Mouse (Mus musculus) adrenal gland (tissue): ENCODE measurements at regions not wholly inside any gene's neighbourhood (a gene's known extent, or its start where the extent isn't known, plus 50 kb on each side); places are given as distances from the start of the nearest gene placed in this dataset.

Experiments
- intact Hi-C: fragments of 180-260 bp; cut with DNase I; formaldehyde crosslinking; loops from one replicate; pipeline ENCODE4 v1.15.1; 2025

- intact Hi-C loops, result no loop called here
Measured at GRCm38 (mm10) chrX:11565888-11566287, 238.3 kb downstream of the H2al1j start.

DNA sequence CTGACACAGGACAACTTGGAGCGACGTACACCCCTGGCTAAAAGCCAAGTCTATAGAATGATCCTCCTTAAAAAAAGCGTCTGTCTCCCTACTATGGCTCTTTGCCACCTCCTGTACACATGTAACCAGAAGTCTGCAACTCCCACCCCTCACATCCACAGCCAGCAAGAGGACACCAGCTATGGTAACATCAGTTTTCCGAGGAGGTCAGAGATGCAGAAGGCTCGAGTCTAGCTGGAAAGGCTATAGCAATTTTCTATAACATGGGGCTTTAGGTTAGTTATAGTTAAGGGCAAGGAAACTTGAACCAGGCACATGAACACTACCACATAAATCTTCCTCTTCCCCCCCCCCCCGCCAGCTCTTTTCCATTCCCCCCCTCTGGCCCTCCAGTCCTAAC, 240.2 kb downstream of the H2al1j start:
- intact Hi-C loops, result no loop called here

- intact Hi-C loops, result no loop called here
Measured at GRCm38 (mm10) chrX:11568262-11568661, 240.6 kb downstream of the H2al1j start.

DNA sequence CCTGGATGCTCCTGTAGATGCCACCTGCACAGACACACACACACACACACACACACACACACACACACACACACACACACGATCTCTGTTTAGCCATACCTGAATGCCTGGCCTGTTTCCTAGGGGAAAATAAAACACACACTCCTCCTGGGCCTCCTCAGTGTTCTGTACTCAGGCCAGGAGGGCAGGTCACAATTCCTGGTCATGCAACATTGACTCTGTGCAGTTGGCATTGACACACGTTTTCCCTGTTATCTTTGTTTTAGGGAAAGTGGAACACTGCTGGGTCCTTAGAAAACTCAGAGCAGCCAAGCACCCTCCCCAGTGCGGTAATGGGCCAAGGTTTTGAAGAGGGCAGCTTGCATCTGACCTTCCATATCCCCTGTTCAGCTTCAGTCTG, 246.7 kb downstream of the H2al1j start:
- intact Hi-C loops, result no loop called here

- intact Hi-C loops, result no loop called here
Measured at GRCm38 (mm10) chrX:11575571-11575970, 247.9 kb downstream of the H2al1j start.

- intact Hi-C loops, result no loop called here
Measured at GRCm38 (mm10) chrX:11576287-11576686, 248.7 kb downstream of the H2al1j start.

DNA sequence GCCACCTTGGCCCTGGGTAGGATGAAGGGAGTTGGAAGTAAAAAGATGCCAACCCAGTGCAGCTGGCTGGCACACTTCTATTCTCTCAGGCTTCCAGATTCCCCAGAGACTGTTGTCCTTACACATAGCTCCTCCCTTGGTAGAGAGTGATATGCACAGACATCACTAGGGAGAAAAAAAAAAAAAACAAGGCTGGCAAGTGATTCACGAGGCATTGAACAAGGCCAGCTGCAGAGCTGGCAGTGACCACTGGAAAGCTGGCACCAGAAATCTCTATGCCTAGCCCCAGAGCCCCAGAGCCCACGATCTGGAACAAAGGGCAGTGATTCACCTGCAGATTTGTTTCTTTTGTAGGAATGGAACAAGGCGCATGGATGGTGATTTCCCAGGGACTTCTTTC, 249.7 kb downstream of the H2al1j start:
- intact Hi-C loops, result no loop called here

DNA sequence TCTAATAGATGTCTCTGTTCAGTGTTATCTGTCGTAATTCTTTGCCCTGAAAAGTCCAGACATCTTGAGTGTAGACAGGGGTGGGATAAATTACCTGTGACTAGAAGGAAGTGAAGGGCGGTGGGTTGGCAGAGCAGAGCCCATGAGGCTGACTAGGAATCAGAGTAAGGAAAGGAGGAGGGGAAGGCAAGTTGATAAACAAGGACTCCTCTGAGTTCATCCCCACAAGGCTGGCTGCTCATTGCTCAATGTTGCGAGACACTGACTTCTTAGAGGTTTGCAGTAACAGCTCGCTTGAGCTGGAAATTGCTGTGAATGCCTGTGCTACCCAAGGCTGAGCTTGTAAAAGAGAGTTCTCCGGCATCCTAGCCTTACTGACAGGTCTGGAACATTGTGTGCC, 257.7 kb downstream of the H2al1j start:
- intact Hi-C loops, result no loop called here

DNA sequence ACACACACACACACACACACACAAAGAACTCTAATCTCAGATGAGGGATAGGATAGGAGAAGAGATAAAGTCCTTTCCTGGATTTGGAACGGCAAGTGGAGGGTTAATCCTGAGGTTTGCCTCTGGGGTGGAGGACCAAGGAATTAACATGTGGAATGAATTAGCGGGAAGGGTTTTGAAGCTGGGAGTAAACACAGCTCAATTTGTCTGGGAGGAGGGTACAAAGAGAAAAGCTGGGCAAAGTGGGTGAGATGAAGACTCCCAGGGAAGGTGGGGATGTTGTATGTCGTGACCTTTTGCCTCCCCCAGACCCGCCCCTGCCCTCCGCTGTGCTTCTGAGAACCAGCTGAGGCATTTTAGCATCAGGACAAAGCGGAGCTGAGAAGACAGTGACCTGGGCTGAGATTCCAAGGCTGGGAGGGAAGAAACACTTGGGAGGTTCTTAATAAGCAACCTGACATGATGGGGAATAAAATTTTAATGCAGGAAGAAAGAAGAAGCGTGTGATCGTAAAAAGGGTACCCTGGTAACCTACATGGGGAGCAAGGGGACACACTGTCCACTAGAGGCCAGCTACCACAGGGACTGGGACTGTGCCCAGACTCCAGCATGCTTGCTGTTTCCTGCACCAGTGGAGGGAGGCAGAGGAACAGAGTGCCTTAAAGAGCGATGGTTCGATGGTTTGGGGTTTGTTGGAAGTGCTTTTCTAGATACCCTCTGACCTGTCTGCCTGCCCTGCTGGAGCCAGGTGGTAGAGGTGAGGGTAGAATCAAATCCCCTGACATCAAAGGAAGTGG, 264.0 kb downstream of the H2al1j start:
- intact Hi-C loops, result no loop called here

DNA sequence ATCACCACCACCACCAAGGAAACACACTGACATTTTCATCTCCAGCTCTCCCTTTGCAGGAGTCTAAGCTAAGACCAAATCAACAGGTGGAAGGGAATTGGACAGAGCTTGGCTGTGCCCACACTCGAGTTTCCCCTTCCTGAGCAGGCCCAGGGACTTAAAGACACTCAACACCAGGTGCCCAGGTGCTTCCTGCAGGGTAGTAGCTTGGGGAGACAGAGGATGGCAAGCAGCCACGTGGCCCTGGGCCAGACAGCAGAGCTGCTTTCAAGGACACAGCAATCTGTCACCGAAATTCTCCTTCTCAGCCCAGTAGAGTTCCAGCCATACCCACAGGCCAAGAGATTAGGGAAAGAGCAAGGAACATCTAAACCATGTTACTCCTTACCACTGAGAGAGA, 266.9 kb downstream of the H2al1j start:
- intact Hi-C loops, result no loop called here

DNA sequence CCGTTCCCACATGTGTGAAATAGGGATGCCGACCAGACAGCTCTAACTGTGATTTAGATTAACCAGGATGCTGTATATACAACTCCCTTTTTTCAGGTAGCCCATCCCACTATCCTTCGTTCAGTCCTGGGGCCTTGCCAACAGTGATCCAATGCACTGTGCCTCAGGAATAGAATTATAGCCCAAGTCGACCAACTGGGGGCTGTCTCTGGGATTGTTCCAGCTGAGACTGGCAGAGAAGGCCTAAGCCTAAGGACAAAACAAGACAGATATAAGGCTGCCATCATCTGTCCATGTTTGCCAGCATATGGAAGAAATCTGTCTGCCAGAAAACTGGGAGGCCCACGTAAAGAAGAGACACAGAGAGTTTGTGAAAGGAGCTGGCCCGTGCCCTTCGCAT, 269.9 kb downstream of the H2al1j start:
- intact Hi-C loops, result no loop called here

DNA sequence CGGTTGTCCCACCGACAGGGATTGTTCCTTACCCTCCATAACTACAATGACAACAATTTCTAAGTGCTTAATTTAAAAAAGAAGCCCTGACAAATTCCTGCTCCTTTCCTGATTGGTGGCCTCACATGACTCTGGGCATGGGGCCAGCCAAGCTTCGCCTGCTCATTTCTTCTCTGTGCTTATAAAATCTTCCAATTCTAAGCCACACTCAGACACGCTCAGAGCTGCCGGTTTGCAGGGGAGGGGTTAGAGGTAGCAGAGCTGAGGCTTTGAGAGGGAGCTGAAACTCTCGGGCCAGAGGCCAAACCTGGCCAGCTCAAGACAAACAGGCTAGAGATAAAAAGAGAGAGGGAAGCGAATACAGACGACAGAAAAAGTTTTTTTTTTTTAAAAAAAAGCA, 286.6 kb downstream of the H2al1j start:
- intact Hi-C loops, result no loop called here

- intact Hi-C loops, result no loop called here
Measured at GRCm38 (mm10) chrX:11621045-11621763, 293.6 kb downstream of the H2al1j start.

- intact Hi-C loops, result loop anchor here (5.0 kb wide), 1 partner anchor 631 kb away; no protein-coding TSS in a partner anchor
Measured at GRCm38 (mm10) chrX:11626274-11626878, 298.8 kb downstream of the H2al1j start.

DNA sequence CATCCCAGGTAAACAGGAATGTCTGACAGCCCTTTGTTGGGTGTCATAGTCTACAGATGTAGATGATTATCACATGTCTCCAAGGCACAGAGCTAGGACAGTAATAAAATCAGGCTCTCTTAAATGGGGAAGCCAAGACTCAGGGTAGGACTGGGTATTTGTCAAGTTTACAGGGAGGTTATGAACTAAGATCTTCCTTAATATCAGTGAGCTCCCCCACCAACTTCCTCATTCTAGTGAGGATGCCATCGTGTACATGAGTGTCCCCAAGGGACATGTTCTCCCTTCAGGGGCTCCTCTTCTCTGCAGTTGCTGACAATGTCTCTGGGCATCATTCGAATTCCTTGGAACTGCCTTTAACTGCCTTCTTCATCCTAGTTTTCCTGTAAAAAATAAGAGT, 301.7 kb downstream of the H2al1j start:
- intact Hi-C loops, result loop anchor here (5.0 kb wide), 1 partner anchor 628 kb away; no protein-coding TSS in a partner anchor

GRCm38 (mm10) chrX:11629906-11630305, 302.3 kb downstream of the H2al1j start:
- intact Hi-C loops, result loop anchor here (5.0 kb wide), 1 partner anchor 627 kb away; no protein-coding TSS in a partner anchor

DNA sequence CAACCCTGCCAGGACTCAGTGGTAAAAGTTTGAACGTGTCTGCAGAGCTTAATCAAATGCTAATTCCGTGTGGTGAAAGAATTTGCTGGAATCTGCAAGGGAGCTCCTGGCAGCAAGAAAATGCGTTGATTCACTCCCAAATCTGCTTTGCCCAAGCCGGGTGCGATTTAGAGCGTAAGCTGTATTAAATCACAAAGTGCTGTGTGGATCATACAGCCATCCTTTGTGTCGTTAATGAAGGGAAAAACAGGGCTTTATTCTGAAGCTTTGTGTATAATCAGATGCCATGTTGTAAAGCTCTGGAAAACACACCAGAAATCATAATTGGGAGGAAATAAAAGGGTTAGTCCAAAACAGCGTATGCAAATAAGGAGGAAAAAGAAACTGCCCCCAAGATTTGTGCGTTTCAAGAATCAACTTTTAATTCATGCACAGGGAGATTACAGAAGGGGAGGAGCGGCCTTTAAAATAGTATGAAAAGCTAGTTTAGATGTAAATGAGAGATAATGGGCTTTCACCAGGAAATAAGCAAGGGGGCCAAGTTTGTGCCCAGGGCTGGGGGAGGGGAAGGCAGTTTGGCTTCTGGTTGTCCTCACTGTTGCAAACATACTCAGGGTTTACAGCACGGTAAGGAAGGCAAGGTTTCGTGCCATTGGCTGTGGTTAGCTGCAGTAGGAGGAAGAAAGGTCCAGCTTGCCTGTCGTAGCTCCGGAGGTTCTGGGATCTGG, 303.7 kb downstream of the H2al1j start:
- intact Hi-C loops, result no loop called here

DNA sequence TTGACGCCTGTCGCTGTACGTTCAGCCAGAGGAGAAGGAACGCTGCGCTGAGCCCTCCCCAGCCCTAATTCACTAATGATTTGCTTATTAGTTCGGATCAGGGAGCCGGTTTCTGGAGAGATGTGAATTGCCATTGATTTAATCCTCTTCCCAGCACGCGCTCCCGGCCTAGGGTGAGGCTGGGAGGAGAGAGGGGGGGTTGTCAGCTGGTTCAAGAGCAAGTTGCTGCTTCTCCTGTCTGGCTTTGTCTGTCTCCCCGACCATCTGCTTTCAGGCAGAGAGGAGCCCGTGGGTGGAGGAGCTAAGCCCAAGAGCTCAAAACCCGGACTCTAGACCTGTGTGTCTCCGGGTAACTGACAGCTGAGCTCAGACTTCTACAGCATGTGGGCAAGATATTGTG, 304.4 kb downstream of the H2al1j start:
- intact Hi-C loops, result no loop called here

GRCm38 (mm10) chrX:11633823-11634222, 306.2 kb downstream of the H2al1j start:
- intact Hi-C loops, result no loop called here

DNA sequence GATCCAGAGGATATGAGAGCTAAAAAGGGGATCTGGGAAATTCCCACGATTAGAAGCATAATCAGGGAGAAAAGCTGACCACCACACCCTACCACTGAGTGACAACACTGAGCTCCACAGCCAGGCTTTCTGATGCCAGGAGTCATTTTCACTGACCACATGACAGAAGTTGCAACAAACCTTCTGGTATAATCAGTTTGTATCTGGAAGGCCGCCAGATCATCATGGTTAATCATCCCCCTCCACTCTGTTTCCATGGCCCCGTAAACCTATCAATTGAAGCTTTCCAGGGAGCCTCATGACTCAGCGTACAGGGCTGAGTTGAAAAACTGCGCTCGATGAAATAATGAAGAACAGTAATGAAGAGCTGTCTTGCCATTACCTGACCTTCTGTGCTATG, 316.9 kb downstream of the H2al1j start:
- intact Hi-C loops, result loop anchor here (10.0 kb wide), 1 partner anchor 100 kb away; no protein-coding TSS in a partner anchor
